Mouse (Mus musculus): ENCODE results near the gene Scp2. TPM values are rescaled to one million over a fixed set of nuclear protein-coding genes. Genes with fewer than 3 reads are reported as not detected.

Gene Scp2
- total and polyA plus RNA-seq, 3 experiments, result 65.8 to 84.4 TPM; not detected in 1

DNA sequence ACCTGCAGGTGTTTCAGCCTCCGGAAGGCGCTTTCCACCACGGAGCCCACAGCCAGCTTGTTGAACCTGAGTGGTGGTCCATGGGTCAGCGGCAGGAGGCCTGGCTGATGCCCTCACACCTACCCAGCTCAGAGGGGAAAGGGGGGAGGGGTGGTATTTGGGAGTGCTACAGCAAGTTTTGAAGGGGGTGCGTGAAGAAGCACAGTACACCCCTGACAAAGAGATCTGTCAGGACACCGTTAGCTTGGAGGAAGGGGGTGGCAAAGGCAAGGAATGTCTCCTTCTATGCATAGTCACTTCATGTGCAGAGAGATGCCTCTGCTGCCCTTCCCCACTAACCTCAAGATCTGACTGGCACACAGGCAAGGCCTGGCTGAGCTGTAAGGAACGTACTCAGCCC, 127.0 kb downstream of the Scp2 start:
- Histone ChIP-seq H3K36me3 (ENCODE audit: control insufficient read depth in 1 of 2, insufficient read depth in 2 of 2, low read length in 2 of 2) (no peaks in the 10 kb centered on the region), H3K79me2 (ENCODE audit: control insufficient read depth, insufficient read depth, low read length, poor library complexity) (no peaks in the 10 kb centered on the region), H3K27ac (ENCODE audit: control insufficient read depth, low read depth, low read length) (no peak overlapping the region), H3K4me1 (ENCODE audit: control insufficient read depth in 1 of 2, insufficient read depth in 2 of 2, low read length in 2 of 2) (0 out of 4 replicates have a peak, but pooled peaks cover 0 to 2% of the 10 kb centered on the region in 2 experiments), H3K27me3 (ENCODE audit: control insufficient read depth in 1 of 2, insufficient read depth in 2 of 2, low read length in 2 of 2) (no peaks in the 10 kb centered on the region), H3K4me3 (ENCODE audit: control insufficient read depth in 1 of 2, insufficient read depth in 1 of 2, low read depth in 2 of 2, low read length in 2 of 2) (no peak overlapping the region), H3K9me3 (replicated peaks; ENCODE audit: insufficient read depth, low read length) (no peaks in the 10 kb centered on the region), H3K9ac (ENCODE audit: control insufficient read depth, low read depth, low read length, poor library complexity, severe bottlenecking) (no peak overlapping the region)
- no peak for DNase-seq (ENCODE audit: low read depth, low spot score)
- TF ChIP-seq KAT2A (conservative IDR thresholded peaks at IDR 0.05; ENCODE audit: low read depth, low read length) (no peak), USF1 (IDR thresholded peaks at IDR 0.05; ENCODE audit: low read depth, low read length) (no peak), CTCF (IDR thresholded peaks at IDR 0.05 in 2 of 3, conservative IDR thresholded peaks at IDR 0.05 in 1 of 3; ENCODE audit: control insufficient read depth in 1 of 3, insufficient read depth in 1 of 3, low read depth in 2 of 3, low read length in 3 of 3, poor library complexity in 1 of 3, severe bottlenecking in 1 of 3) (no peak), MAX (IDR thresholded peaks at IDR 0.05; ENCODE audit: low read length) (no peak), MEF2A (IDR thresholded peaks at IDR 0.05; ENCODE audit: extremely low read depth, insufficient replicate concordance, low read depth, low read length, poor library complexity, severe bottlenecking) (no peak), CHD1 (IDR thresholded peaks at IDR 0.05; ENCODE audit: low read depth, low read length) (no peak), CHD2 (IDR thresholded peaks at IDR 0.05; ENCODE audit: low read length) (no peak), NRF1 (IDR thresholded peaks at IDR 0.05; ENCODE audit: insufficient read depth, low read depth, low read length, poor library complexity, severe bottlenecking) (no peak), TBP (IDR thresholded peaks at IDR 0.05; ENCODE audit: low read depth, low read length) (no peak), JUND (IDR thresholded peaks at IDR 0.05; ENCODE audit: low read depth, low read length) (no peak), ZC3H11A (IDR thresholded peaks at IDR 0.05; ENCODE audit: low read depth, low read length) (no peak), ZMIZ1 (IDR thresholded peaks at IDR 0.05; ENCODE audit: low read depth, low read length) (no peak), MAFK (IDR thresholded peaks at IDR 0.05; ENCODE audit: borderline replicate concordance, low read depth, low read length) (no peak)

DNA sequence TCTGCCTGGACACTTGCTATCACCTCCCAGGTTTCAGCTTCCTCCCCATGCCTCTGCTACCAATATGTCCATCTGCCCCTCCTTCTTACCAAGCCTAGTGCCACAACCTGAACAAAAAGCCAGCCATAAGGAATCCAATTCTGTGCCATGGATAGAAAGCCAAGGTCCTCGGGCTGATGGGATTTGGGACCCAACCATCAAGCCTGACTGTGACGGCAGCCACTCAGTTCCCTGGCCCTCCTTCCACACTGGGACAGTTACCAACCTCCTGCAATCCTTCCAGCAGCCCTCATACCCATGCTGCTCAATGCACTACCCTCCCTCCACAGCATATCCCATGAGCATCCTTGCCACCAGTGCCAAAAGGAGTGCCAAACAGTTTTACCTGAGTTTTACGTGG, 128.5 kb downstream of the Scp2 start:
- no peaks in the 10 kb centered on the region for H3K79me2 ChIP-seq (ENCODE audit: control insufficient read depth, insufficient read depth, low read length, poor library complexity)
- DNase-seq (ENCODE audit: low read depth, low spot score), result no peak
- H3K27ac ChIP-seq (ENCODE audit: control insufficient read depth, low read depth, low read length), result no peak overlapping the region
- H3K9ac ChIP-seq (ENCODE audit: control insufficient read depth, low read depth, low read length, poor library complexity, severe bottlenecking), result no peak overlapping the region
- 0 out of 4 replicates have a peak, but pooled peaks cover 0 to 2% of the 10 kb centered on the region in 2 experiments for H3K4me1 ChIP-seq (ENCODE audit: control insufficient read depth in 1 of 2, insufficient read depth in 2 of 2, low read length in 2 of 2)
- TF ChIP-seq UBTF (IDR thresholded peaks at IDR 0.05; ENCODE audit: borderline replicate concordance, insufficient read depth, low read depth, low read length), result no peak
- no peak for TF ChIP-seq JUND (IDR thresholded peaks at IDR 0.05; ENCODE audit: low read depth, low read length)
- no peak for TF ChIP-seq POLR2AphosphoS5 (IDR thresholded peaks at IDR 0.05; ENCODE audit: borderline replicate concordance, low read depth, low read length)
- no peak for TF ChIP-seq EP300 (IDR thresholded peaks at IDR 0.05; ENCODE audit: low read depth in 1 of 2, low read length in 2 of 2)
- no peak for TF ChIP-seq TAL1 (IDR thresholded peaks at IDR 0.05; ENCODE audit: low read length)
- no peak overlapping the region for H3K4me3 ChIP-seq (ENCODE audit: control insufficient read depth in 1 of 2, insufficient read depth in 1 of 2, low read depth in 2 of 2, low read length in 2 of 2)
- no peaks in the 10 kb centered on the region for H3K36me3 ChIP-seq (ENCODE audit: control insufficient read depth in 1 of 2, insufficient read depth in 2 of 2, low read length in 2 of 2)
- H3K9me3 ChIP-seq (replicated peaks; ENCODE audit: insufficient read depth, low read length), result no peaks in the 10 kb centered on the region
- no peaks in the 10 kb centered on the region; a peak in 1 of 4 replicates for H3K27me3 ChIP-seq (ENCODE audit: control insufficient read depth in 1 of 2, insufficient read depth in 2 of 2, low read length in 2 of 2)

Measured in MEL (cell line).